Mouse (Mus musculus) naive thymus-derived CD4-positive, alpha-beta T cell, adult 2 months (primary cell): Measurements from ENCODE around the gene Lyzl6.
A peak's percentile ranks its signal among the peaks of the same experiment; 100 is the strongest.

ENCODE experiments used
- DNase-seq: peaks from one replicate; pipeline ENCODE4 v3.0.0-alpha.2; 2011; ENCODE audit warnings: low read depth

Lyzl6 gene

GRCm38 (mm10) chr11:103638790-103639189 is at the start of gene Lyzl6:
Gene Lyzl6 (minus strand): TSS chr11:103638890.
- DNase-seq, result no peak

- DNase-seq, result no peak
Observed at GRCm38 (mm10) chr11:103686706-103687105, 48.0 kb upstream of the Lyzl6 start.

GRCm38 (mm10) chr11:103685261-103685736 is 46.6 kb upstream of the Lyzl6 start:
- DNase-seq, result no peak

GRCm38 (mm10) chr11:103683667-103684334 is 45.1 kb upstream of the Lyzl6 start:
- no peak for DNase-seq

GRCm38 (mm10) chr11:103677042-103677441 is 38.4 kb upstream of the Lyzl6 start:
- DNase-seq, result peak; percentile 41

- DNase-seq, result peak; percentile 70
Observed at GRCm38 (mm10) chr11:103675556-103675955, 36.9 kb upstream of the Lyzl6 start.

GRCm38 (mm10) chr11:103666907-103667426 is 28.3 kb upstream of the Lyzl6 start:
- DNase-seq, result no peak

- DNase-seq, result no peak
Observed at GRCm38 (mm10) chr11:103666181-103666906, 27.7 kb upstream of the Lyzl6 start.

GRCm38 (mm10) chr11:103665695-103666094 is 27.0 kb upstream of the Lyzl6 start:
- DNase-seq, result no peak

- no peak for DNase-seq
Observed at GRCm38 (mm10) chr11:103663119-103663518, 24.4 kb upstream of the Lyzl6 start.

GRCm38 (mm10) chr11:103662546-103662945 is 23.9 kb upstream of the Lyzl6 start:
- no peak for DNase-seq

- DNase-seq, result no peak
Observed at GRCm38 (mm10) chr11:103661863-103662262, 23.2 kb upstream of the Lyzl6 start.

GRCm38 (mm10) chr11:103658189-103658588 is 19.5 kb upstream of the Lyzl6 start:
- no peak for DNase-seq

- peak; percentile 31 for DNase-seq
Observed at GRCm38 (mm10) chr11:103656520-103656919, 17.8 kb upstream of the Lyzl6 start.

- no peak for DNase-seq
Observed at GRCm38 (mm10) chr11:103653359-103653965, 14.8 kb upstream of the Lyzl6 start.

GRCm38 (mm10) chr11:103651426-103651825 is 12.7 kb upstream of the Lyzl6 start:
- no peak for DNase-seq

- no peak for DNase-seq
Observed at GRCm38 (mm10) chr11:103649983-103650493, 11.3 kb upstream of the Lyzl6 start.

- DNase-seq, result no peak
Observed at GRCm38 (mm10) chr11:103649301-103649982, 10.8 kb upstream of the Lyzl6 start, which contains the start of gene Rprml. Gene Rprml (plus strand): TSS chr11:103649570.

GRCm38 (mm10) chr11:103648656-103649055 is 10.0 kb upstream of the Lyzl6 start:
- DNase-seq, result no peak

- no peak for DNase-seq
Observed at GRCm38 (mm10) chr11:103647921-103648620, 9.4 kb upstream of the Lyzl6 start.

- no peak for DNase-seq
Observed at GRCm38 (mm10) chr11:103646301-103646700, 7.6 kb upstream of the Lyzl6 start.
